Mouse (Mus musculus) liver, embryonic 14.5 days (tissue): ENCODE data around the gene Sprr2a1.
"Not testable (repeated sequence)": the region's sequence is repeated elsewhere in the genome, so short reads cannot be mapped to it uniquely, and the experiment has no call there.

Source experiments
- CTCF ChIP-seq: IDR thresholded peaks from 2 replicates; pipeline ENCODE4 v1.5.1; 2016; ENCODE audit warnings: antibody characterized with exemption, low read depth, control low read depth
- EP300 ChIP-seq: IDR thresholded peaks from 2 replicates; pipeline ENCODE4 v1.6.1; 2016; ENCODE audit warnings: antibody characterized with exemption, low read depth

GRCm38 (mm10) chr3:92219031-92219430, 3.4 kb downstream of the Sprr2a1 start:
- not testable (repeated sequence) for TF ChIP-seq CTCF, EP300
